In the genomic region with DNA sequence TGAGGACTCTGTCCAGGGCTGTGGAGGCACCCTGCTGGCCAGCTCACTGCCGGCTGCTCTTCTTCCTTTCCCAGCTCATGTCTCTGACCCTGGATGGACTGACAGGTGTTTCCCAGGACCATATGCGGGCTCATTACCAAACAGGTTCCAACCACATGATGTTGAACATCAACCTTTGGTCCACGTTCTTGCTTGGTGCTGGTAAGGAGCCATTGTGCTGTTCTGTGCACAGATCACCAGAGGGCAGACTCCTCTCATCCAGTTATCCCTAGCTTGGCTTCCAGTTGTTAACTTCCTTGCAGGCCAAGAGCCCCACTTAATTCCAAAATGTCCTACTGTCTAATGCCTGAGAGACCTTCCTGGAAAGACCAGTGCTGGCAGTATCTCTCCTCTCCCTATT, we compare ENCODE assay signal across 13 mouse cellular contexts. TPM values are rescaled to one million over a fixed set of nuclear protein-coding genes. Genes with fewer than 3 reads are reported as not detected.
DNase-seq lines count a peak whose midpoint lies in the region; ATAC-seq and TF ChIP-seq lines count a peak whose summit lies in the region.
"Had no signal": no experiment of that assay in that cellular context is flagged by ENCODE, and none has a peak within 500 bp of the region (broad histone marks: within the 10 kb centered on the region; RNA-seq: fewer than 3 reads in every experiment).

No protein-coding gene starts in this region.

- TF ChIP-seq EP300 in liver, postnatal 0 days (IDR thresholded peaks at IDR 0.05; ENCODE audit: low read depth): no peak

- no peak overlapping the region for H3K4me2 ChIP-seq in liver, postnatal 0 days (ENCODE audit: low read depth, low read length)
- no peak overlapping the region for H3K4me2 ChIP-seq in hindbrain, embryonic 13.5 days
- no peak overlapping the region for H3K4me2 ChIP-seq in forebrain, embryonic 15.5 days (replicated peaks)
- H3K4me2 ChIP-seq: heart, embryonic 13.5 days; neural tube, embryonic 13.5 days had no signal

- no peak overlapping the region for H3K27ac ChIP-seq in gastrocnemius, adult 2 months
- H3K27ac ChIP-seq in liver, postnatal 0 days (ENCODE audit: low read depth): no peak overlapping the region
- no peak overlapping the region for H3K27ac ChIP-seq in hindbrain, embryonic 13.5 days
- H3K27ac ChIP-seq in forebrain, embryonic 15.5 days (replicated peaks): no peak overlapping the region
- H3K27ac ChIP-seq: embryonic facial prominence, embryonic 10.5 days; heart, embryonic 13.5 days; neural tube, embryonic 13.5 days had no signal

- WGBS in liver, postnatal 0 days (ENCODE audit: insufficient replicate concordance): 73% methylated on average over 3 of the region's 3 CpGs
- 84% methylated on average over 3 of the region's 3 CpGs for WGBS in hindbrain, embryonic 13.5 days
- 74% methylated on average over 3 of the region's 3 CpGs for WGBS in forebrain, embryonic 15.5 days

- no peaks in the 10 kb centered on the region for H3K27me3 ChIP-seq in liver, postnatal 0 days (ENCODE audit: insufficient read depth, low read length)
- no peaks in the 10 kb centered on the region for H3K27me3 ChIP-seq in hindbrain, embryonic 13.5 days
- no peaks in the 10 kb centered on the region for H3K27me3 ChIP-seq in forebrain, embryonic 15.5 days
- H3K27me3 ChIP-seq: heart, embryonic 13.5 days; megakaryocyte, embryonic 14.5 days; neural tube, embryonic 13.5 days had no signal

- H3K36me3 ChIP-seq in liver, postnatal 0 days (replicated peaks; ENCODE audit: insufficient read depth, low read length): peaks cover 40% of the 10 kb centered on the region
- peaks cover 70% of the 10 kb centered on the region for H3K36me3 ChIP-seq in hindbrain, embryonic 13.5 days
- H3K36me3 ChIP-seq in forebrain, embryonic 15.5 days: peaks cover 37% of the 10 kb centered on the region

- TF ChIP-seq CTCF in gastrocnemius, adult 2 months (IDR thresholded peaks at IDR 0.05): peak; percentile 68
- TF ChIP-seq CTCF in liver, postnatal 0 days (IDR thresholded peaks at IDR 0.05; ENCODE audit: low read depth): peak; percentile 48

- intact Hi-C loops in gastrocnemius, adult 2 months (cut with DNase I): loop anchor here (10.0 kb wide), 1 partner anchor 284 kb away; no protein-coding TSS in a partner anchor

- no peak overlapping the region for H3K4me3 ChIP-seq in gastrocnemius, adult 2 months
- H3K4me3 ChIP-seq in liver, postnatal 0 days (ENCODE audit: low read depth, low read length): no peak overlapping the region
- H3K4me3 ChIP-seq in hindbrain, embryonic 13.5 days: no peak overlapping the region
- H3K4me3 ChIP-seq in forebrain, embryonic 15.5 days: no peak overlapping the region
- H3K4me3 ChIP-seq: embryonic facial prominence, embryonic 10.5 days; heart, embryonic 13.5 days; megakaryocyte, embryonic 14.5 days; neural tube, embryonic 13.5 days had no signal

- no peak for ATAC-seq in liver, postnatal 0 days
- ATAC-seq in hindbrain, embryonic 13.5 days (ENCODE audit: low FRiP score): no peak
- ATAC-seq in forebrain, embryonic 15.5 days (replicated peaks): no peak

- H3K4me1 ChIP-seq in liver, postnatal 0 days (ENCODE audit: insufficient read depth): peaks cover 12% of the 10 kb centered on the region
- H3K4me1 ChIP-seq in hindbrain, embryonic 13.5 days (replicated peaks): peaks cover 23% of the 10 kb centered on the region
- H3K4me1 ChIP-seq in forebrain, embryonic 15.5 days: peaks cover 40% of the 10 kb centered on the region

- H3K9ac ChIP-seq in liver, postnatal 0 days (replicated peaks): no peak overlapping the region
- H3K9ac ChIP-seq in hindbrain, embryonic 13.5 days: no peak overlapping the region
- H3K9ac ChIP-seq in forebrain, embryonic 15.5 days (replicated peaks): no peak overlapping the region
- H3K9ac ChIP-seq: heart, embryonic 13.5 days; neural tube, embryonic 13.5 days had no signal

- DNase-seq in gastrocnemius, adult 2 months: peak; percentile 33
- DNase-seq in gastrocnemius, postnatal 4 days (ENCODE audit: low spot score in 2 of 2): no peak
- no peak for DNase-seq in liver, postnatal 0 days
- DNase-seq in liver (no peak), R1 (ENCODE audit: low read depth, low spot score) (peak; percentile 50)
- DNase-seq in kidney, postnatal 36 days: peak; percentile 53 to 66
- DNase-seq: adrenal gland, postnatal 25 days had no signal

- H3K9me3 ChIP-seq in liver, postnatal 0 days (ENCODE audit: low read length): no peaks in the 10 kb centered on the region
- H3K9me3 ChIP-seq in hindbrain, embryonic 13.5 days: no peaks in the 10 kb centered on the region
- no peaks in the 10 kb centered on the region for H3K9me3 ChIP-seq in forebrain, embryonic 15.5 days
- H3K9me3 ChIP-seq: embryonic facial prominence, embryonic 10.5 days; heart, embryonic 13.5 days; megakaryocyte, embryonic 14.5 days; neural tube, embryonic 13.5 days had no signal

RNA-seq across cellular contexts. Expression of gene Slc35b1, which starts 4.5 kb away (rescaled TPM):
- total RNA-seq in gastrocnemius, adult 2 months (2021): 10 to 100 TPM; 42.4 to 49.5 TPM
- 10 to 100 TPM; 47.4 to 49.3 TPM for total RNA-seq in gastrocnemius, postnatal 4 days (2021)
- polyA plus RNA-seq in liver, postnatal 0 days (2015; fragmentation: Nextera tagmentation; extraction: Ambion mirVana): 38.4 and 40.1 TPM in 2 replicates
- 133 and 135 TPM in 2 replicates for polyA plus RNA-seq in hindbrain, embryonic 13.5 days (2015; fragmentation: Nextera tagmentation; extraction: Ambion mirVana)
- polyA plus RNA-seq in forebrain, embryonic 15.5 days (2015; fragmentation: Nextera tagmentation; extraction: Ambion mirVana): 150 and 155 TPM in 2 replicates

RNA-seq across cellular contexts. Expression of gene Spop, which starts 24.9 kb away (rescaled TPM):
- total RNA-seq in gastrocnemius, adult 2 months (2021): 100 to 1,000 TPM; 190 to 208 TPM
- 100 to 1,000 TPM; 191 to 194 TPM for total RNA-seq in gastrocnemius, postnatal 4 days (2021)
- 42.4 and 53.2 TPM in 2 replicates for polyA plus RNA-seq in liver, postnatal 0 days (2015; fragmentation: Nextera tagmentation; extraction: Ambion mirVana)
- 221 and 226 TPM in 2 replicates for polyA plus RNA-seq in hindbrain, embryonic 13.5 days (2015; fragmentation: Nextera tagmentation; extraction: Ambion mirVana)
- 221 and 226 TPM in 2 replicates for polyA plus RNA-seq in forebrain, embryonic 15.5 days (2015; fragmentation: Nextera tagmentation; extraction: Ambion mirVana)

RNA-seq across cellular contexts. Expression of gene Fam117a, which starts 52.2 kb away (rescaled TPM):
- total RNA-seq in gastrocnemius, adult 2 months (2021): 1 to 10 TPM; 1.5 to 2.1 TPM
- total RNA-seq in gastrocnemius, postnatal 4 days (2021): 10 to 100 TPM; 21.1 to 24.9 TPM
- polyA plus RNA-seq in liver, postnatal 0 days (2015; fragmentation: Nextera tagmentation; extraction: Ambion mirVana): 60.1 and 61.8 TPM in 2 replicates
- polyA plus RNA-seq in hindbrain, embryonic 13.5 days (2015; fragmentation: Nextera tagmentation; extraction: Ambion mirVana): 3.5 TPM in 2 replicates
- 3.0 and 3.5 TPM in 2 replicates for polyA plus RNA-seq in forebrain, embryonic 15.5 days (2015; fragmentation: Nextera tagmentation; extraction: Ambion mirVana)

Comparison
In these comparisons a context has a peak if more than half of its experiments do, and no peak if none do; other contexts are left out.
1. DNase-seq: peak in gastrocnemius, adult 2 months (single experiment), R1 (single experiment) and kidney, postnatal 36 days (2 of 2); none in gastrocnemius, postnatal 4 days (0 of 2), liver, postnatal 0 days (single experiment) and liver (single experiment).
2. RNA of gene Fam117a, which starts 52.2 kb away (polyA plus RNA-seq): 60.1 to 61.8 TPM in liver, postnatal 0 days; 3.5 TPM in hindbrain, embryonic 13.5 days and 3.0 to 3.5 TPM in forebrain, embryonic 15.5 days; every median in the first group is over 10 times any median in the second.